Mouse (Mus musculus): ENCODE measurements at regions not wholly inside any gene's neighbourhood (a gene's known extent, or its start where the extent isn't known, plus 50 kb on each side); places are given as distances from the start of the nearest gene placed in this dataset.

- 81% methylated on average over 4 of the region's 4 CpGs for WGBS
- Histone ChIP-seq H3K9me3 (replicated peaks; ENCODE audit: control insufficient read depth, low read length) (no peaks in the 10 kb centered on the region), H3K4me1 (ENCODE audit: control insufficient read depth, insufficient read depth, low read length) (no peaks in the 10 kb centered on the region), H3K27me3 (ENCODE audit: control insufficient read depth, insufficient read depth, low read length) (no peaks in the 10 kb centered on the region), H3K36me3 (replicated peaks; ENCODE audit: control insufficient read depth, insufficient read depth, low read depth, low read length) (no peaks in the 10 kb centered on the region), H3K4me2 (ENCODE audit: low read depth, low read length) (no peak overlapping the region), H3K4me3 (ENCODE audit: low read depth, low read length) (no peak overlapping the region), H3K27ac (replicated peaks; ENCODE audit: low read depth, low read length) (no peak overlapping the region), H3K9ac (replicated peaks; ENCODE audit: low read length) (no peak overlapping the region)
- no peak for DNase-seq (ENCODE audit: low spot score)
- ATAC-seq (replicated peaks; ENCODE audit: insufficient number of reproducible peaks, low FRiP score, low TSS enrichment, low read depth) = no peak
Measured at GRCm38 (mm10) chr12:59786831-59787230, 567.3 kb upstream of the Fbxo33 start.

DNA sequence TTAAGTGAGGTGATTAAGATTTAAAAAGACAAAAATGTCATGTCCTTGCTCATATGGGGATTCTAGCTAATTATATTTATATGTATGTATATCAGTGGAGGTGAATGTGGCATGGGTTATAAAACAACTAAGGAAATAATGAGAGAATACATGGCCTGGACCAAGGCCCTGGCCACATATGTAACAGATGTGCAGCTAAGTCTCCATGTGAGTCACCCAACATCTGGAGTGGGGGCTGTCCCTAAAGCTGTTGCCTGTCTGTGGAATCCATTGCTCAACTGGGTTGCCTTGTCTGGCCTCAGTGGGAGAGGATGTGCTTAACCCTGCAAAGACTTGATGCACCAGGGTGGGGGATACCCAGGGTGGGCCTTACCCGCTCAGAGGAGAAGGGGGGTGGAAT, 551.5 kb upstream of the Fbxo33 start:
- Histone ChIP-seq H3K36me3 (replicated peaks; ENCODE audit: control insufficient read depth, insufficient read depth, low read depth, low read length) (no peaks in the 10 kb centered on the region), H3K27me3 (ENCODE audit: control insufficient read depth, insufficient read depth, low read length) (no peaks in the 10 kb centered on the region), H3K4me1 (ENCODE audit: control insufficient read depth, insufficient read depth, low read length) (no peaks in the 10 kb centered on the region), H3K4me3 (ENCODE audit: low read depth, low read length) (no peak overlapping the region), H3K4me2 (ENCODE audit: low read depth, low read length) (no peak overlapping the region), H3K9ac (replicated peaks; ENCODE audit: low read length) (no peak overlapping the region), H3K27ac (replicated peaks; ENCODE audit: low read depth, low read length) (no peak overlapping the region), H3K9me3 (replicated peaks; ENCODE audit: control insufficient read depth, low read length) (no peaks in the 10 kb centered on the region)
- ATAC-seq (replicated peaks; ENCODE audit: insufficient number of reproducible peaks, low FRiP score, low TSS enrichment, low read depth) (no peak), DNase-seq (ENCODE audit: low spot score) (no peak)
- 89% methylated on average over 1 of the region's 1 CpGs for WGBS

DNA sequence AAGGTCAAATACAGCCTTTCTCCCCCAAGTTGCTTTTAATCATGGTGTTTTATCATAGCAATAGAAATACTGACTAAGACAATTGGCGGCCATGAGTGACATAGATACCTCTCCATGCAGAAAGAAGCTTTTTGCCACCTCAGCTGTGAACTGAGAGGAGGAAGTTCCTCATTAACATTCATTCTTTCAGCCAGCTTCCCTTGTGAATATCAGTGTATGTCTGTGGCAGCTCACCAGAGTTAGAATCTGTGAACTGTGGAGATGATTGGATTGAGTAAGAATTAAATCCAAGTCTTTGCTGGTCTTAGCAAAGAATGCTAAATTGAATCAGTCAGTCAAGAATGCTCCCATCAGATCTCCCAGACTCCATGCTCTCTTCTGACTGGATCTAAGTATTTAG, 542.7 kb upstream of the Fbxo33 start:
- Histone ChIP-seq H3K4me2 (ENCODE audit: low read depth, low read length) (no peak overlapping the region), H3K36me3 (replicated peaks; ENCODE audit: control insufficient read depth, insufficient read depth, low read depth, low read length) (no peaks in the 10 kb centered on the region), H3K9ac (replicated peaks; ENCODE audit: low read length) (no peak overlapping the region), H3K27ac (replicated peaks; ENCODE audit: low read depth, low read length) (no peak overlapping the region), H3K4me3 (ENCODE audit: low read depth, low read length) (no peak overlapping the region), H3K9me3 (replicated peaks; ENCODE audit: control insufficient read depth, low read length) (no peaks in the 10 kb centered on the region), H3K27me3 (ENCODE audit: control insufficient read depth, insufficient read depth, low read length) (no peaks in the 10 kb centered on the region), H3K4me1 (ENCODE audit: control insufficient read depth, insufficient read depth, low read length) (no peaks in the 10 kb centered on the region)
- 75% methylated on average over 1 of the region's 1 CpGs for WGBS
- ATAC-seq (replicated peaks; ENCODE audit: insufficient number of reproducible peaks, low FRiP score, low TSS enrichment, low read depth) (no peak), DNase-seq (ENCODE audit: low spot score) (no peak)

DNA sequence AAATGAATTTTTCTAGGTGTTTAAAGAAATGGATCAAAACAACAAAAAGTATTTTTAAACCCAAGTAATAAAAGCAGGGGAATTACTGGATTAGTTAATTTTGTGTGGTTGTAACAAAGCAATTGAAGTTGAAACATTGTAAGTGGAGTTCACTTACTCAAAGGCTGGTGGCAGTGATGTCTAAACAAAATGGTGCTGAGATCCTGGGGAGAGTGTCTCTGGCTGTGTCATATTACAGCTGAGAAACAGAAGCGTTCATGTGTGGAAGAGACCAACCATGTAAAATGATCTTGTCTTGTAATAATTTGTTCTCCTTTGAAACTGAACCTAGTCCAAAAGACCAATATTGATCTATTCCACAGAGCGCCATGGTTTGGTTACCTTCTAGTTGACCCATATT, 525.2 kb upstream of the Fbxo33 start:
- Histone ChIP-seq H3K36me3 (replicated peaks; ENCODE audit: control insufficient read depth, insufficient read depth, low read depth, low read length) (no peaks in the 10 kb centered on the region), H3K4me3 (ENCODE audit: low read depth, low read length) (no peak overlapping the region), H3K9me3 (replicated peaks; ENCODE audit: control insufficient read depth, low read length) (no peaks in the 10 kb centered on the region), H3K4me2 (ENCODE audit: low read depth, low read length) (no peak overlapping the region), H3K4me1 (ENCODE audit: control insufficient read depth, insufficient read depth, low read length) (no peaks in the 10 kb centered on the region), H3K9ac (replicated peaks; ENCODE audit: low read length) (no peak overlapping the region), H3K27ac (replicated peaks; ENCODE audit: low read depth, low read length) (no peak overlapping the region), H3K27me3 (ENCODE audit: control insufficient read depth, insufficient read depth, low read length) (no peaks in the 10 kb centered on the region)
- ATAC-seq (replicated peaks; ENCODE audit: insufficient number of reproducible peaks, low FRiP score, low TSS enrichment, low read depth) (no peak), DNase-seq (ENCODE audit: low spot score) (no peak)
- WGBS = 66% methylated on average over 2 of the region's 2 CpGs

GRCm38 (mm10) chr12:59743211-59743610, 523.7 kb upstream of the Fbxo33 start:
- DNase-seq (ENCODE audit: low spot score) (no peak), ATAC-seq (replicated peaks; ENCODE audit: insufficient number of reproducible peaks, low FRiP score, low TSS enrichment, low read depth) (no peak)
- H3K36me3 ChIP-seq (replicated peaks; ENCODE audit: control insufficient read depth, insufficient read depth, low read depth, low read length) = no peaks in the 10 kb centered on the region
- WGBS = 85% methylated on average over 11 of the region's 11 CpGs
- H3K9me3 ChIP-seq (replicated peaks; ENCODE audit: control insufficient read depth, low read length) = no peaks in the 10 kb centered on the region
- no peak overlapping the region for H3K4me3 ChIP-seq (ENCODE audit: low read depth, low read length)
- no peaks in the 10 kb centered on the region for H3K27me3 ChIP-seq (ENCODE audit: control insufficient read depth, insufficient read depth, low read length)
- H3K9ac ChIP-seq (replicated peaks; ENCODE audit: low read length) = no peak overlapping the region
- H3K27ac ChIP-seq (replicated peaks; ENCODE audit: low read depth, low read length) = no peak overlapping the region
- H3K4me2 ChIP-seq (ENCODE audit: low read depth, low read length) = no peak overlapping the region
- no peaks in the 10 kb centered on the region for H3K4me1 ChIP-seq (ENCODE audit: control insufficient read depth, insufficient read depth, low read length)

- H3K36me3 ChIP-seq (replicated peaks; ENCODE audit: control insufficient read depth, insufficient read depth, low read depth, low read length) = no peaks in the 10 kb centered on the region
- WGBS = 93% methylated on average over 1 of the region's 1 CpGs
- H3K27ac ChIP-seq (replicated peaks; ENCODE audit: low read depth, low read length) = no peak overlapping the region
- DNase-seq (ENCODE audit: low spot score) = no peak
- H3K27me3 ChIP-seq (ENCODE audit: control insufficient read depth, insufficient read depth, low read length) = no peaks in the 10 kb centered on the region
- H3K4me2 ChIP-seq (ENCODE audit: low read depth, low read length) = no peak overlapping the region
- no peaks in the 10 kb centered on the region for H3K9me3 ChIP-seq (replicated peaks; ENCODE audit: control insufficient read depth, low read length)
- no peak overlapping the region for H3K9ac ChIP-seq (replicated peaks; ENCODE audit: low read length)
- no peak overlapping the region for H3K4me3 ChIP-seq (ENCODE audit: low read depth, low read length)
- no peaks in the 10 kb centered on the region for H3K4me1 ChIP-seq (ENCODE audit: control insufficient read depth, insufficient read depth, low read length)
- no peak for ATAC-seq (replicated peaks; ENCODE audit: insufficient number of reproducible peaks, low FRiP score, low TSS enrichment, low read depth)
Measured at GRCm38 (mm10) chr12:59724951-59725350, 505.4 kb upstream of the Fbxo33 start.

DNA sequence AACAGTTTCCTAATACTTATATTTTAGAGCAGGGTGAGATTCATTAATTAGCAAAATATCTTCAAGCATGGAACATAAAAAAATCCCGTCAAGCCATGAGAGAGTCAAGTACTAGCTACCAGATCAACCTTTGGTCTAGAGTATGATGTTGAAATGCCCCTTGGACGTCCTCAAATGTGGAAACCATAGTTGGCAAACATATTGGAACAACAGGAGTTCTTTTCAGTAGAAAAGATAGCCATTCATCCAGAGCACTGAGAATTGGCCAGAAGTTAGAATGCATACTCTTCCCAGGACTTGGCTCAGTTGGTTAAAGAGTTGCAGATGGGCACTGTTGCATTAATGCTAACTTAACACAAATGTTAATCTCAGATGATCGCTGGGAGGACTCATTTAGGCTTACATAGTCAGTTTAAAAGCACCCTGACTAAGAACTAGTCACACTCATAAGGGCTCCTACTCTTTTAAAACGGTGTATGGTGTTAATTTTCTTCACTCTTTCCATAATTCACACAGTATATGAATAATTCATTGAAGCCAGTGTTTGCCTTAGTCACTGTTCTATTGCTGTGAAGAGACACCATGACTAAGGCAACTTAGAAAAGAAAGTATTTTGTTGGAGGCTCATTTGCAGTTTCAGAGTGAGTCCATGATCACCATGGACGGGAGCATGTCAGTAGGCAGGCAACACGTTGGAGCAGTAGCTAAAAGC, 503.1 kb upstream of the Fbxo33 start:
- no peak for DNase-seq (ENCODE audit: low spot score)
- Histone ChIP-seq H3K4me2 (ENCODE audit: low read depth, low read length) (no peak overlapping the region), H3K4me3 (ENCODE audit: low read depth, low read length) (no peak overlapping the region), H3K36me3 (replicated peaks; ENCODE audit: control insufficient read depth, insufficient read depth, low read depth, low read length) (no peaks in the 10 kb centered on the region), H3K4me1 (ENCODE audit: control insufficient read depth, insufficient read depth, low read length) (no peaks in the 10 kb centered on the region), H3K27ac (replicated peaks; ENCODE audit: low read depth, low read length) (no peak overlapping the region), H3K9ac (replicated peaks; ENCODE audit: low read length) (no peak overlapping the region), H3K9me3 (replicated peaks; ENCODE audit: control insufficient read depth, low read length) (no peaks in the 10 kb centered on the region), H3K27me3 (ENCODE audit: control insufficient read depth, insufficient read depth, low read length) (no peaks in the 10 kb centered on the region)
- 75% methylated on average over 6 of the region's 6 CpGs for WGBS
- ATAC-seq (replicated peaks; ENCODE audit: insufficient number of reproducible peaks, low FRiP score, low TSS enrichment, low read depth) = no peak

GRCm38 (mm10) chr12:59713216-59713615, 493.7 kb upstream of the Fbxo33 start:
- WGBS = 79% methylated on average over 3 of the region's 3 CpGs
- no peaks in the 10 kb centered on the region for H3K4me1 ChIP-seq (ENCODE audit: control insufficient read depth, insufficient read depth, low read length)
- H3K4me3 ChIP-seq (ENCODE audit: low read depth, low read length) = no peak overlapping the region
- H3K9ac ChIP-seq (replicated peaks; ENCODE audit: low read length) = no peak overlapping the region
- no peak overlapping the region for H3K4me2 ChIP-seq (ENCODE audit: low read depth, low read length)
- no peaks in the 10 kb centered on the region for H3K27me3 ChIP-seq (ENCODE audit: control insufficient read depth, insufficient read depth, low read length)
- DNase-seq (ENCODE audit: low spot score) = no peak
- no peaks in the 10 kb centered on the region for H3K9me3 ChIP-seq (replicated peaks; ENCODE audit: control insufficient read depth, low read length)
- H3K36me3 ChIP-seq (replicated peaks; ENCODE audit: control insufficient read depth, insufficient read depth, low read depth, low read length) = no peaks in the 10 kb centered on the region
- H3K27ac ChIP-seq (replicated peaks; ENCODE audit: low read depth, low read length) = no peak overlapping the region
- no peak for ATAC-seq (replicated peaks; ENCODE audit: insufficient number of reproducible peaks, low FRiP score, low TSS enrichment, low read depth)

Data from embryonic facial prominence, embryonic 11.5 days (tissue).